Mouse (Mus musculus) forebrain, embryonic 14.5 days (tissue): ENCODE data around the gene Taar3. TPM values are rescaled to one million over a fixed set of nuclear protein-coding genes. Genes with fewer than 3 reads are reported as not detected.

Experiments used
- ATAC-seq: fragments of 200-750 bp; cut with Nextera tagmentation; 2 replicates; pipeline ENCODE4 v1.8.0; 2017; ENCODE audit warnings: mild to moderate bottlenecking, moderate library complexity
- DNase-seq: peaks from one replicate; pipeline ENCODE4 v3.0.0-alpha.2; 2015; ENCODE audit warnings: low spot score
- H3K27ac ChIP-seq: fragments of 300-500 bp; sonication (generic); 2 replicates; pipeline ENCODE4 v1.5.1; 2014; ENCODE audit warnings: low read depth, mild to moderate bottlenecking, control low read depth, low read length, moderate library complexity
- H3K27me3 ChIP-seq: fragments of 300-500 bp; sonication (generic); replicated peaks from 2 replicates; pipeline ENCODE4 v1.6.1; 2014; ENCODE audit warnings: low read length, control low read depth, mixed read lengths; ENCODE audit not compliant: control insufficient read depth, insufficient read depth
- H3K36me3 ChIP-seq: fragments of 300-500 bp; sonication (generic); 2 replicates; pipeline ENCODE4 v1.6.1; 2014; ENCODE audit warnings: low read length, control low read depth; ENCODE audit not compliant: control insufficient read depth, insufficient read depth
- H3K4me1 ChIP-seq: fragments of 300-500 bp; sonication (generic); 2 replicates; pipeline ENCODE4 v1.6.1; 2014; ENCODE audit warnings: antibody characterized with exemption, low read length, control low read depth; ENCODE audit not compliant: control insufficient read depth, insufficient read depth
- H3K4me2 ChIP-seq: fragments of 300-500 bp; sonication (generic); 2 replicates; pipeline ENCODE4 v1.6.1; 2014; ENCODE audit warnings: mild to moderate bottlenecking, control low read depth, low read length
- H3K4me3 ChIP-seq: fragments of 300-500 bp; sonication (generic); 2 replicates; pipeline ENCODE4 v1.5.1; 2014; ENCODE audit warnings: low read depth, low read length, control low read depth
- H3K9ac ChIP-seq: fragments of 300-500 bp; sonication (generic); 2 replicates; pipeline ENCODE4 v1.6.1; 2014; ENCODE audit warnings: mild to moderate bottlenecking, low read length, control low read depth, moderate library complexity
- H3K9me3 ChIP-seq: fragments of 300-500 bp; sonication (generic); replicated peaks from 2 replicates; pipeline ENCODE4 v1.6.1; 2016; ENCODE audit warnings: low read length, control low read depth, mixed read lengths; ENCODE audit not compliant: control insufficient read depth
- WGBS: fragments of 180-500 bp; shearing (Covaris S2); extraction: QIAGEN DNeasy Blood & Tissue Kit; methylation state at CpG from one replicate; pipeline ENCODE4 v1.1.7; 2014; 5-methylcytosine and 5-hydroxymethylcytosine counted together
- polyA plus RNA-seq: library from polyadenylated mRNA; unstranded; fragments of >200 nt; fragmentation: Nextera tagmentation; extraction: Ambion mirVana; gene quantifications from 2 replicates; pipeline ENCODE4 v1.2.1, GENCODE M21; 2014

Gene Taar3
- polyA plus RNA-seq, 1 experiment from 2014 or later: not detected

DNA sequence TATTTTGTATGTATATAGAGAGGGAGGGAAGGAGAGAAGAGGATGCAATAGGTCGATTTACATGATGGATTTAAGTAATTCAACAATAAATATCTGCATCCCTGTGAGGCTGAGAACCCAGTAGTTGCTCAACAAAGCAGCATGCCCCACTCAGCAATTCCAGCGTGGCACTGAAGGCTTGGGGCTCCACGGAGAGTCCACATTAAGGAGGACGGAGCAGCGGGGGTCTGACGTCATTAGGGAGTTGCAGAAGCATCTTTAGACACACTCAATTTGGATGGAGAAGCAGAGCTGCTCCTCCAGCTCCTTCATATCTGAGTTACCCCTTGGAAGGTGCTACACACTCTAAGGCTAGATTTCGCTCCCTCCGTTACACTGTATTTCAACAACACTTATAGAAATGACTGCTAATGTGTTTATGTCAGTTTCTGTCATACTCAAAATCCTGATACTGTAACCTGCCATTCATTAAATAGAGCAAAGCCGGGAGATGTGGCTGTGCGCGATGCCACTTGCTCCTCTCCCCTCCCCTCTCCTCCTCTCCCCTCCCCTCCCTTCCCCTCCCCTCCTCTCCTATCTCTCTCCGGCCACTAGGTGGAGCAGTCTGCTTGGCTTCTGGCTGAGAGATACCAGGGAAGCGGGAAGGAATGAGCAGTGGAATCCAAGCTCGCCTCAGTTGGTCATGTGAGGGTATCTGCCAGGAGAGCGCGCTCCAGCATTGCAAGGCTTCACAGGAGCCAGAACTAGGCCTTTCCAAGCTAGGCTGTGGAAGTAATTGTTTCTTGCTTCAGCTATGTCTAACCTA lies 29.7 kb downstream of the Taar3 start:
- WGBS: 44% methylated on average over 16 of the region's 16 CpGs
- H3K36me3 ChIP-seq: no peaks in the 10 kb centered on the region
- DNase-seq: peak; percentile 82
- no peak overlapping the region for H3K4me3 ChIP-seq
- no peaks in the 10 kb centered on the region for H3K9me3 ChIP-seq
- H3K27me3 ChIP-seq: no peaks in the 10 kb centered on the region
- ATAC-seq: peak; percentile 89
- no peak overlapping the region for H3K9ac ChIP-seq
- no peak overlapping the region for H3K4me2 ChIP-seq
- H3K4me1 ChIP-seq: no peaks in the 10 kb centered on the region
- no peak overlapping the region for H3K27ac ChIP-seq

DNA sequence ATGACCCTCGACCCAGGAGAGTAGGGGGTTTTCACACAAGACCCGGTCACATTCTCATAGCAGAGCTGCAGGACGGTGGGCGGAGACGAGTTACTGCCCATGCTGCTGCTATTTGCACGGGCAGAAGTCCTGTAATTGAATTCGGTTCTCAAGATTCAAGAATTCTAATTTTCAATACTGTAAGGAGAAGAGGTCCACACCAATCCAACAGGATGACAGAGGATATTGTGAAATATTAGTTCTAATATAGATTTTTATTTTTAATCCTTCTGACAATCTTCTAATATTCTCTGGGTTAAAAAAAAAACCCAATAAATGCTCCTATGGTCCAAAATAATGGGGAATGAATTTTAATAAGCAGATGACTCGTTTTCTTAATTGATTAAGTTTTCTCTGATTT lies 36.2 kb downstream of the Taar3 start, which contains the start of gene Taar6:
TSS of gene Taar6 (minus strand) at position 101 of the 400 bp plus-strand sequence.
- no peak within 1 kb of the TSS for H3K27ac ChIP-seq
- H3K4me2 ChIP-seq: no peak within 1 kb of the TSS
- H3K9me3 ChIP-seq: no peaks in the 10 kb centered on the region
- H3K4me1 ChIP-seq: no peaks in the 10 kb centered on the region
- 86% methylated on average over 8 of the region's 8 CpGs for WGBS
- no peak within 1 kb of the TSS for H3K4me3 ChIP-seq
- no peaks in the 10 kb centered on the region for H3K36me3 ChIP-seq
- no peak for DNase-seq
- no peak for ATAC-seq
- H3K27me3 ChIP-seq: no peaks in the 10 kb centered on the region
- H3K9ac ChIP-seq: no peak within 1 kb of the TSS

GRCm38 (mm10) chr10:23986419-23986818 lies 37.1 kb downstream of the Taar3 start:
- Histone ChIP-seq H3K9ac (no peak overlapping the region), H3K27me3 (no peaks in the 10 kb centered on the region), H3K4me3 (no peak overlapping the region), H3K36me3 (no peaks in the 10 kb centered on the region), H3K27ac (no peak overlapping the region), H3K9me3 (no peaks in the 10 kb centered on the region), H3K4me2 (no peak overlapping the region), H3K4me1 (no peaks in the 10 kb centered on the region)
- WGBS: 76% methylated on average over 5 of the region's 5 CpGs
- DNase-seq: no peak
- ATAC-seq: no peak

DNA sequence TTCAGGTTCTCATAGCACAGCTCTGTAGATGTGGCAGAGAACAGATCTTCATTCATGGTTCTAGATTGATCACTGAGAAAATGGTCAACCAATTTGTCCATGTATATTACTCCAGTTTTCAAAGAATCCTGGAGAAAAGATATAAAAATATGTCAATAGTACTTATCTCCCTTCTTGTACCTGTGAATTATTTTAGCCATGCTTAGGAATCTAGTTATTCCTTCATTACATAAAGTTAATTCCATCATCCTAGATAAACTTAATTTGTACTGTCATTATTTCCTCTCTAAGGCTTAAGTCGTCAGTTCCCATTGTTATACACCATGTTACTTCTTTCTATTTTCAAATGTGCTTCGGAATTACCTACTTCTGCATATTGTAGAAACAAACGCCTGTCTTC lies 44.0 kb downstream of the Taar3 start, which contains the start of gene Taar7a:
TSS of gene Taar7a (minus strand) at position 101 of the 400 bp plus-strand sequence.
- Histone ChIP-seq H3K4me2 (no peak within 1 kb of the TSS), H3K9me3 (no peaks in the 10 kb centered on the region), H3K36me3 (no peaks in the 10 kb centered on the region), H3K27ac (no peak within 1 kb of the TSS), H3K4me1 (no peaks in the 10 kb centered on the region), H3K27me3 (no peaks in the 10 kb centered on the region), H3K4me3 (no peak within 1 kb of the TSS), H3K9ac (no peak within 1 kb of the TSS)
- no peak for DNase-seq
- no peak for ATAC-seq
- 83% methylated on average over 3 of the region's 3 CpGs for WGBS

- Histone ChIP-seq H3K4me2 (no peak within 1 kb of the TSS), H3K9ac (no peak within 1 kb of the TSS), H3K27ac (no peak within 1 kb of the TSS), H3K9me3 (no peaks in the 10 kb centered on the region), H3K36me3 (no peaks in the 10 kb centered on the region), H3K4me3 (no peak within 1 kb of the TSS), H3K27me3 (no peaks in the 10 kb centered on the region), H3K4me1 (no peaks in the 10 kb centered on the region)
- ATAC-seq: no peak
- DNase-seq: no peak
- 95% methylated on average over 1 of the region's 1 CpGs for WGBS
These were observed 50.3 kb downstream of the Taar3 start, which contains the start of gene Taar7b for GRCm38 (mm10) chr10:23999639-24000038. Gene Taar7b, plus strand, starts transcription at chr10:23999939.

Other genes with a start within 250 kb of the Taar3 start
- gene Rps12, start 162.3 kb upstream of the Taar3 start, polyA plus RNA-seq: 143 and 176 TPM in 2 replicates
- 19.5 and 22.2 TPM in 2 replicates for gene Slc18b1, start 152.6 kb upstream of the Taar3 start, polyA plus RNA-seq
- gene Vnn3, start 98.1 kb upstream of the Taar3 start, polyA plus RNA-seq: 0.11 TPM in 1 of 2 replicates, not detected in the other
- 0.23 and 0.54 TPM in 2 replicates for gene Vnn1, start 54.9 kb upstream of the Taar3 start, polyA plus RNA-seq
- gene Taar1, start 29.2 kb upstream of the Taar3 start, polyA plus RNA-seq: not detected in 2 replicates
- not detected in 2 replicates for gene Taar2, start 11.0 kb upstream of the Taar3 start, polyA plus RNA-seq
- 0.28 TPM in 1 of 2 replicates, not detected in the other for gene Taar4, start 10.9 kb downstream of the Taar3 start, polyA plus RNA-seq
- not detected in 2 replicates for gene Taar5, start 21.1 kb downstream of the Taar3 start, polyA plus RNA-seq
- gene Taar6, start 36.1 kb downstream of the Taar3 start, polyA plus RNA-seq: not detected in 2 replicates
- gene Taar7a, start 43.9 kb downstream of the Taar3 start, polyA plus RNA-seq: not detected in 2 replicates
- gene Taar7b, start 50.4 kb downstream of the Taar3 start, polyA plus RNA-seq: not detected in 2 replicates
- gene Taar7d, start 77.7 kb downstream of the Taar3 start, polyA plus RNA-seq: not detected in 2 replicates
- not detected in 2 replicates for gene Taar7e, start 88.1 kb downstream of the Taar3 start, polyA plus RNA-seq
- gene Taar7f, start 100.0 kb downstream of the Taar3 start, polyA plus RNA-seq: not detected in 2 replicates
- gene Taar8a, start 126.9 kb downstream of the Taar3 start, polyA plus RNA-seq: not detected in 2 replicates
- gene Taar8b, start 142.7 kb downstream of the Taar3 start, polyA plus RNA-seq: not detected in 2 replicates
- gene Taar8c, start 152.4 kb downstream of the Taar3 start, polyA plus RNA-seq: not detected in 2 replicates
- gene Taar9, start 160.0 kb downstream of the Taar3 start, polyA plus RNA-seq: not detected in 2 replicates
- gene Stx7, start 199.7 kb downstream of the Taar3 start, polyA plus RNA-seq: 275 and 313 TPM in 2 replicates